Mouse (Mus musculus) kidney, postnatal 4 days (tissue): ENCODE measurements at regions not wholly inside any gene's neighbourhood (a gene's known extent, or its start where the extent isn't known, plus 50 kb on each side); places are given as distances from the start of the nearest gene placed in this dataset.
A peak's percentile ranks its signal among the peaks of the same experiment; 100 is the strongest.
"Not testable (repeated sequence)": the region's sequence is repeated elsewhere in the genome, so short reads cannot be mapped to it uniquely, and the experiment has no call there.

Experiments used
- DNase-seq, 2 experiments: peaks; one replicate each; pipeline ENCODE4 v3.0.0; 2021; ENCODE audit warnings: mixed read lengths in 2 of 2

DNA sequence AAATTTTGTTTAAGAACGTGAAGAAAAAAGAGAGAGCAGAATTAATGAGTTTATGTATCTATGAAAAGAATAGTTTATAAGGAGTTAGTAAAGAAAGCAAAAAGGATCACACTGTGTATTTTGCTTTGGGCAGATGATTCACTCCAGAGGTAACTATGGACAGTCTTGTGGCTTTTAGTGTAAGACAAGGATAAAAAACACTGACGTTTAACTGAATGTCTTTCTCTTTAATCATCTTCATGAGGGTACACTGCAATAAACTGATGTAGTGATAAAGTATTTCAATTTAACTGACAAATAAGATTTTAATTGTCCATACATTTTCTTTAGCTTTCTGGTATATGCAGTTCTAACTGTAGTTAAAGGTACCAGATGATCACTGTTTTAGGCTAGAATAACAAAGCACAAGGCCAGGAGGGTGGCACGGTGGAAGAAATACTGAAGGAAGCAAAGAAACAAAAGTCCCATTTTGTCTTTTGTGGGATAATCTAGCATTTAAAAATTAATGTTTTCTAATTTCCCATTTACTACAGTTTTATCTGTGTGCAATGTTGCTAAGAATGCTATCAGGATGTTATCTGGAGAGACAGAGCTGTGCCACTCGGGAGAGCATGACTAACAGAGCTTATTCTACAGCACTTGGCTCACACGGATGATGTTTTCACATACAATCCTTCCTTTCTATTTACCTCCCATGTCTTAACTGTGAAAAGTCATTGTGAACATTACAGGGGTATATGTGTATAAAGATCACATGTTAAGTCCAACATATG is 232.4 kb upstream of the Tusc1 start:
- no peak for DNase-seq

GRCm38 (mm10) chr4:93555787-93556760 is 220.8 kb upstream of the Tusc1 start:
- DNase-seq: no peak

GRCm38 (mm10) chr4:93555181-93555580 is 219.9 kb upstream of the Tusc1 start:
- DNase-seq: not testable (repeated sequence)

GRCm38 (mm10) chr4:93552489-93553160 is 217.3 kb upstream of the Tusc1 start:
- no peak for DNase-seq

DNA sequence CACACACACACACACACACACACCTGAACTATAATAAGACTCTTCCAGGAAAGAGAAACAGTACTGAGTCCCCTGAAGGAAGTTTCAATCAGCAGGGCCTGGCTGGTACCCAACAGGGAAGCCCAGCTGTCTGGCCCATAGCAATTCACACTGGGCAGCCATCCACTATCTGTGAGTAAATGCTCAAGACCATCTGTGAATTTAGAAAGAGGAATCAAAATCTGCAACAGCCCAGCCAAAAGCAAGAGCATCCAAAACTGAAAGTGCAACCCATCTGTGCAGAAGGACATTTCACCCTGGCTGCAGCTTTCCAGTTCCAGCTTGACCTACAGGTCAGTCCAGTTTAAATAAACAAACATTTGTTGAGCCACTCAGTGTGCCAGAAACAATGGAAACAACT is 215.8 kb upstream of the Tusc1 start:
- peak; percentile 22 to 31 for DNase-seq

- DNase-seq: no peak
Measured at GRCm38 (mm10) chr4:93540588-93540987, 205.3 kb upstream of the Tusc1 start.

GRCm38 (mm10) chr4:93527382-93527781 is 192.1 kb upstream of the Tusc1 start:
- DNase-seq: no peak

DNA sequence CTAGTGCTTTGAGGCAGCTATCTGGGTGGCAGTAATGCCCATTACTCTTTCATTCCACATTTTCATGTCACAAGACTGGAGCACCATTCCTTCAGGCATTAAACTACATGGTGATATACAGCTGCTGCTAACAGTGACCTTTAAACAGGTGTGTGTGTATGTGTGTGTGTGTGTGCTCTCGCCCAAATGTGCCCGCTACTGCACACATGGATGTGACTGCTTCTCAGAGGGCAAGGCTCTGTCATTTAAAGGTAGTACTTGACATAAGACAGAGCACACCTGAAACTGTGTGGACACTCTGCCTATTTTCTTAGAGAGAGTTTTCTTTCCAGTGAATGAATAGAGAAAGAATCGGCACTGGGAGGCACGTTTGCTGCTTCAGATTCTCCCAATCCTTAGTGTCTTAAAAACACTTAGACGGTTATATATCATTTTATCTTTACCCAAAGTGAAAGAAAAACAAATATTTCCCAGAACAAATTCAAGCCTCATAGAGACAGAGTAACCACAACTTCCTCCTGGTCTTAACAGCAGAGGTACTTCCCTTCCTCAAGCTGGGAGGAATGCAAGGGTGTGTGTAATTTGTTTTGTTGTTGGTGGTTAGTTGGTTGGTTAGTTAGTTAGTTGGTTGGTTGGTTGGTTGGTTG is 185.3 kb upstream of the Tusc1 start:
- DNase-seq: no peak

- DNase-seq: no peak
Measured at GRCm38 (mm10) chr4:93518925-93519324, 183.6 kb upstream of the Tusc1 start.

GRCm38 (mm10) chr4:93510771-93511170 is 175.5 kb upstream of the Tusc1 start:
- DNase-seq: no peak

DNA sequence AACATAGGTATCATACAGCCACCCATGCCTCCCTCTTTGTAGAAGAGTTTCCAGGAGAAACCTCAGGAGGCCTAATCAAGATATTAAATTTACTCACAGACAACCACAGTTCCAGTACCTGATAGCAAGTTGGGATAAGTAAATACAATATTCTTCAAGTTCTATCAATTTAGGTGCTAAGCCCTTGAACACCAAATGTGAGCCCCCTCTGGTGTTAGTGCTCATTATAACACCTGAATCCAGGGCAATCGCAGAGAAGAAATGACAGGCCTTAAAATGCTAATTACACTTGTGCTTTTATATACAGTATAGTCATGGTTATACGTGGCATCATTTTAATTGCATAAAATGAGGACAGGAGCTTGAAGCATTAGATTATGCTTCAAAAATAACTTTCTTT is 161.6 kb upstream of the Tusc1 start:
- no peak for DNase-seq

DNA sequence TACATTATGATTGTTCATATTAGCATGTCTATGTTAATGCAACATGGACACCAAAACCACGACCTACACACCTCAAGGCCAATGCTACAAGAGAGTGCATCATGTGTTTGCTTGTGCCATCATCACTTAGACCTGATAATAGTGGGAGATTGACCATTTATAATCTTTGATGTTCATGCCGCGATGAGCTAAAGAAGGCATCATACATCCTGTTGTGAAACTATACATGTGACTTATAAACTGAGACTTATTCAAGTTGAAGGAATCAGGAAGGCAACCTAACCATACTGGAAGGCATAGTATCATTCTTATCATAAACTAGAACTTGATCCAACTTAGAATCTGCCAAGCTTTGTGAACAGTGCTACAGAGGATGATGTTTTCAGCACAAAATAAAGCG is 159.0 kb upstream of the Tusc1 start:
- no peak for DNase-seq

- DNase-seq: no peak
Measured at GRCm38 (mm10) chr4:93493905-93494304, 158.6 kb upstream of the Tusc1 start.

GRCm38 (mm10) chr4:93493326-93493725 is 158.0 kb upstream of the Tusc1 start:
- no peak for DNase-seq

DNA sequence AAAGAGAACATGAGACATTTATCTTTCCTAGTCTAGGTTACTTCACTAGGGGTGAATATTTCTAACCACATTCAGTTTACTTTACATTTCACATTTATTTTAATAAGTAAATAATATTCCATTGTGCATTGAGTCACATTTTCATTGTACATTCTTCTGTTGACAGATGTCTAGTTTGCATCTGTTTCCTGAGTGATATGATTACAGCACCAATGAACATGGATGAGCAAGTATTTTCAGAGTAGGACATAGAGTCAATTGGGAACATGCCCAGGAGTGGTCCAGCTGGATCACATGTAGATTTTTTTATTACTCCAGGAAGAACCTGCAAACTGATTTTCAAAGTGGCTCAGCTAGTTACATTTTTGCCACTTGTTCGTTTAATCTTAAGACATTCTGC is 153.3 kb upstream of the Tusc1 start:
- no peak for DNase-seq

DNA sequence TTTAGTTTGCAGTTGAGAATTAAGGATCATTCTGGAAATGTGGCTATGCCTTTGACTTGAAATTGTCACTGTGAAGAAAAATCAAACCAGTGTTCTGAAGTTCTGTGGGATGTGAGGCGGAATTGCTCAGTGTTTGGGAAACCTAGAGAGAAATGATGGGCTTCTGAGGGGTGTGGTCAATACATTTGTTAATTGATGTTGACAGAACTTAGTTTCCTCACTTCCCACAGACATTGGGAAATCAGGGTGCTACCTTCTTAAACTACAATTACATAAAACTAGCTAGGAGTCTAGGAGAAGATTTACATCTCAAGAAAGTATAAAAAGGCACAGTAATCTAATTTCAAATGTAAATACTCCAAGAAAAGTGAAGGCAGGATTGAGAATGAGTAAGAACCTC is 151.1 kb upstream of the Tusc1 start:
- DNase-seq: no peak

DNA sequence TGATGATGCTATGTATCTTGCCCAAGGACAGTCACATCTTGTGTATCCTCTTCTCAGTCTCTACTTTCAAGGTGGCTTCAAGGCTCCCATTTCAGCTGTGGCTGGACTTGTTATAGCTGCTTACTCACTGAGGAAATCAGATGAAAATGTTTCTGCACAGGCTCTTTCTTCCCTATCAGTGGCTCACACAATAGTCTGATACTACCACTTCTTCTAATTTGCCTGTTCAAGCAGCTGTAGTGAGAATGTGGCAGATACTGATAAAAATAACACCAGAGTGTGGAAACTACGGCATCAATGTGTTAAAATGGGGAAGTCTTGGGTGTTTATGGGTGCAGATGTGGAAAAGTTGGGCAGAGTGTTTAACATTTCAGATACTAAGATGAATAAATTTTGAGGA is 145.9 kb upstream of the Tusc1 start:
- no peak for DNase-seq

- peak in 1 of 2 experiments; percentile 1 for DNase-seq
Measured at GRCm38 (mm10) chr4:93477189-93477767, 142.0 kb upstream of the Tusc1 start.

DNA sequence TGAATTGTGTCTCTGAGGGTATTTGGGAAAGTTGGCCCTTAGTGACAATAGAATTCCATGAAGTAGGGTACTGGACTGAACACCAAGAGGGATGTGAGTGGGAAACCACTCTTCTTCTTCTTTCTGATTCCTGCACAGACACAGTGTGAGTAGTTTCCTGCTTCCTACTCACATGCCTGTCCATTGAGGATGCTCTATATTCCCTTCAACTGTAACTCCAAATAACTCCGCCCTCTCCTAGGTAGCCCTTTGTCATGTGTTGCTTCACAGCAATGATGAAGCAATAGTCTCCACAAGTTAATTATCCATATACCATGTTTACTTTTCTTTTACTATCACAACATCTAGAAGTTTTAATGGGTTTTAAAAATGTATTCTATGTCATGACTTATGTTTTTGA is 132.7 kb upstream of the Tusc1 start:
- no peak for DNase-seq

- DNase-seq: no peak
Measured at GRCm38 (mm10) chr4:93467424-93467823, 132.1 kb upstream of the Tusc1 start.

GRCm38 (mm10) chr4:93451357-93451756 is 116.0 kb upstream of the Tusc1 start:
- no peak for DNase-seq

DNA sequence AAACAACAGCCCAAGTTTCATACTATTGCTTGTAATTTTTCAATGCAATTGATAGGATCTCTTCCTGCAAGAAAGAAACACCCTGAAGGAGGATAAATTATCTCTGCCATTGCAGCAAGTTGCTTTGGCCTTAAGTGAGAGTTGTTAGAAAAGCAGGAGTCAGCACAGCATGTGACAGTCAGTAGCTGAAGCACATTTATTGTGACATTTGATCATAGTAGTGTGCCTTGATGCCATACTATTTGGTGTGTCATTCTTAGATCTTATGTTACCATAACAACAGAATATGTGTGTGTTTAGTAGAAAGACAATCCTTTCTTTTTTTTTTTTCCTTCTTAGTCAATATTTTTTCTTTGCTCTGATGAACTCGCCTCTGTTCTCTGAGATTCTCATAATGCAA is 115.5 kb upstream of the Tusc1 start:
- DNase-seq: no peak
